Mouse (Mus musculus): Measurements from ENCODE around the gene Klhl22. TPM values are rescaled to one million over a fixed set of nuclear protein-coding genes. Genes with fewer than 3 reads are reported as not detected.

The Klhl22 gene
- total and polyA plus RNA-seq, 2 experiments from 2014 or later = 80.5 to 176 TPM

DNA sequence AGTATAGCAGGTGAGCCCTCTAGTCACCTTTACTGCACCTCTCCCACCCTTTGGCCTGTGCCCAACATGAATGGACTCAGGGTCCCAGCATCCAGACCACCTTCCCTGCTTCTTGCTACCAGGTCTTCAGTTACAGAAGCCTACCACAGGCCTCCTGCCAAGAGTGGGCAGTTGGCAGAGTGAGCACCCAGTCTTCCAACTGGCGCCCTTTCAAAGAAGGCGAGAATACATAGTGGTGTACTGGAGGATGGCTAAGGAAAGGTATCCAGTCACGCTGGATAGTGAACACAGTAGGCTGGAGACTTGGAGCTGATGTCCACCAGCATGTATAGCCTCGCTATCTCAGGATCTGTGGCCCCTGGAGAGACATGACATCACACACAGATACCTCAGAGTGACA, 34.6 kb downstream of the Klhl22 start:
- peaks cover 25% of the 10 kb centered on the region for H3K36me3 ChIP-seq (ENCODE audit: insufficient read depth, low read length)
- H3K4me2 ChIP-seq (ENCODE audit: low read depth, low read length) = no peak overlapping the region
- WGBS = 77% methylated on average over 4 of the region's 4 CpGs
- ATAC-seq = no peak
- H3K4me1 ChIP-seq (ENCODE audit: insufficient read depth, low read length) = peaks cover 8% of the 10 kb centered on the region
- no peak for TF ChIP-seq CTCF (IDR thresholded peaks at IDR 0.05; ENCODE audit: low read depth)
- no peaks in the 10 kb centered on the region for H3K9me3 ChIP-seq (ENCODE audit: low read length)
- H3K27ac ChIP-seq = no peak overlapping the region
- H3K27me3 ChIP-seq (ENCODE audit: insufficient read depth, low read length) = peaks cover 23% of the 10 kb centered on the region
- no peak for DNase-seq (ENCODE audit: low spot score)
- no peak overlapping the region for H3K4me3 ChIP-seq (ENCODE audit: low read length)
- H3K9ac ChIP-seq (replicated peaks; ENCODE audit: low read length) = no peak overlapping the region

DNA sequence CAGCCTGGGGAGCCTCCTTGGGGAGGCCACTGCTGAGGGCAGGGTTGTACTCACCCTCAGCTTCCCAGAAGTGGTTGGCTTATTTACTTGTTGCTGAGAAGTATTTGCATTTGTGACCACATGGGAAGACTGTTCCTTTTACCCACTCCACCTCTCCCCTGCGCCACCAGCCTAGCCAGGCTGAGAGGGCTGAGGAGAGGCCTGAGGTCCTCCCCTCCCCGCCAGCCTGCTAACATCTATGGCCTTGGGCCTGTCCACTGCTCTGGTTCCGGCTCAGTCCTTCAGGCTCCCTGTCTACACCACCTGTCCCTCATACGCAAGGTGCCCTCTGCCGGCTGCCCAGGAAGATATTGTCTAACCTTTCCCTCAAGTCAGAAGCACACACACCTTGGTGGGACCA, 36.2 kb downstream of the Klhl22 start:
- Histone ChIP-seq H3K27ac (no peak overlapping the region), H3K4me3 (ENCODE audit: low read length) (no peak overlapping the region), H3K4me1 (ENCODE audit: insufficient read depth, low read length) (peaks cover 8% of the 10 kb centered on the region), H3K9ac (replicated peaks; ENCODE audit: low read length) (no peak overlapping the region), H3K36me3 (ENCODE audit: insufficient read depth, low read length) (peaks cover 12% of the 10 kb centered on the region; the same call in 1 of the 2 replicates), H3K4me2 (ENCODE audit: low read depth, low read length) (no peak overlapping the region), H3K9me3 (ENCODE audit: low read length) (no peaks in the 10 kb centered on the region), H3K27me3 (ENCODE audit: insufficient read depth, low read length) (peaks cover 34% of the 10 kb centered on the region)
- WGBS = 73% methylated on average over 5 of the region's 5 CpGs
- no peak for TF ChIP-seq CTCF (IDR thresholded peaks at IDR 0.05; ENCODE audit: low read depth)
- DNase-seq (ENCODE audit: low spot score) (no peak), ATAC-seq (no peak)

DNA sequence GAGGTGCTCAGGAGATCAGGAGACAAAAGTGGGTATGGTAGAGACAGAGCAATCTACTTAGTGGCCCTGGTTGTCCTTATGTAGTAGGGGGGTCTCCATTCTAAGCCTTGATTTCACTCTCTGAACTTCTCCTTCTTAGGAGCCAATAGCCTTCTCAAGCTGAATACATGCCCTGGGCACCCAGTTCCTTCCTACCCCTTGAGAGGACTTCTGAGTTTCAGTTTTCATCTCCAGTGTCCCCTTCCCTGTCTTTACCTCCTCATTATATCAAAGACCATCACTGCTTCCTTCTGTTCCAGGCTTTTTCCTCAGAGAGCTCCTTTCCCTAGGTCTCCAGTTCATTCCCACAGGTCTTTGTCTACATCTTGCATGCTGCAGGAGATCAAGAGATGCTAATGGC, 37.1 kb downstream of the Klhl22 start:
- peak overlapping the region; percentile 55 for H3K4me3 ChIP-seq (ENCODE audit: low read length)
- H3K4me1 ChIP-seq (ENCODE audit: insufficient read depth, low read length) = peaks cover 8% of the 10 kb centered on the region
- no peaks in the 10 kb centered on the region for H3K9me3 ChIP-seq (ENCODE audit: low read length)
- no peak overlapping the region for H3K27ac ChIP-seq
- no peak overlapping the region for H3K9ac ChIP-seq (replicated peaks; ENCODE audit: low read length)
- peaks cover 43% of the 10 kb centered on the region for H3K27me3 ChIP-seq (ENCODE audit: insufficient read depth, low read length)
- DNase-seq (ENCODE audit: low spot score) = no peak
- no peak for TF ChIP-seq CTCF (IDR thresholded peaks at IDR 0.05; ENCODE audit: low read depth)
- H3K4me2 ChIP-seq (ENCODE audit: low read depth, low read length) = peak overlapping the region; percentile 88
- H3K36me3 ChIP-seq (ENCODE audit: insufficient read depth, low read length) = peaks cover 10% of the 10 kb centered on the region; the same call in 1 of the 2 replicates
- ATAC-seq = no peak

DNA sequence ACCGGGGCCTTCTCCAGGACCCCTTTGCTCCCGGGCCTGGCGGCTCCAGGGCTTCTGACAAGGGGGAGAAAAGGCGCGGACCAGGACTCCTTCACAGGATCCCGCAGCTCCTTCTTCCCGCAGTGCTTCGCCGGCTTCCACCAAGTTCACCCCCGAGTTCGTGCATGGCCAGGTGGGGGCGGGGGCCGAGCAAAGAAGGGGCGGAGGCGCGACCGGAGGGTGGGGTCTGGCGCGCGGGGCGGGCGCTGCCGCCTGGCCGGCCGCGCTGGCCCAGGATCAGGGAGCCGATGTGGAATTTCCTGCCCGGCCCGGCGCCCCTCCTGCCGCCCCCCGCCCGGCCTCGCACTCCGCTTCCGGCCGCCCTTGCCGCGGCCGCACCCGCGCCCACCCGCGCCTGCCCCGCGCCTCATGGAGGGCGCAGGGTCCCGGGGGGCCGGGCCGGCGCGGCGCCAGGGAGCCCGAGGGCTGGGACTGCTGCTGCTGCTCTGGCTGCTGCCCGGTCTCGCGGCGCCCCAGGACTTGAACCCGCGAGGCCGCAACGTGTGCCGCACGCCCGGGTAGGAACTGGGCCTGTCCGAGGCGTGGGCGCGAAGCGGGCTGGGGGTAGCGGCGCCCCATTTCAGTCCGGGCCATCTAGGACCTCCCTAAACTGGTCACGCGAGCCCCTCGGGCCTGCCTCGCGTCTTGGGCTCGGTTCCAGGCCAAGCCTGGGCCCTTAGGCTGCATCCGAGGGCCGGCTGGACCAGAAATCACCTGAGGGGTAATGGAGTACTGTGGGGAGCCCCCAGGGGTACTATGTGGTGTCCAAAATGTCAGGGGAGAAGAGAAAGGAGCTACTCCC, 37.8 kb downstream of the Klhl22 start, which contains the start of gene Scarf2:
Gene Scarf2 (plus strand): TSS at position 312 of the 841 bp plus-strand sequence.
- no peak within 1 kb of the TSS for H3K27ac ChIP-seq
- no peak for TF ChIP-seq CTCF (IDR thresholded peaks at IDR 0.05; ENCODE audit: low read depth)
- peak; percentile 35; the same call in 1 of the 2 replicates for ATAC-seq
- peaks cover 8% of the 10 kb centered on the region for H3K4me1 ChIP-seq (ENCODE audit: insufficient read depth, low read length)
- peak within 1 kb of the TSS; percentile 55 for H3K4me3 ChIP-seq (ENCODE audit: low read length)
- no peaks in the 10 kb centered on the region for H3K9me3 ChIP-seq (ENCODE audit: low read length)
- H3K9ac ChIP-seq (replicated peaks; ENCODE audit: low read length) = peak within 1 kb of the TSS; percentile 58
- 3% methylated on average over 61 of the region's 81 CpGs for WGBS
- peaks cover 49% of the 10 kb centered on the region for H3K27me3 ChIP-seq (ENCODE audit: insufficient read depth, low read length)
- H3K4me2 ChIP-seq (ENCODE audit: low read depth, low read length) = peak within 1 kb of the TSS; percentile 88
- H3K36me3 ChIP-seq (ENCODE audit: insufficient read depth, low read length) = peaks cover 5% of the 10 kb centered on the region; the same call in 1 of the 2 replicates
- DNase-seq (ENCODE audit: low spot score) = peak; percentile 36

DNA sequence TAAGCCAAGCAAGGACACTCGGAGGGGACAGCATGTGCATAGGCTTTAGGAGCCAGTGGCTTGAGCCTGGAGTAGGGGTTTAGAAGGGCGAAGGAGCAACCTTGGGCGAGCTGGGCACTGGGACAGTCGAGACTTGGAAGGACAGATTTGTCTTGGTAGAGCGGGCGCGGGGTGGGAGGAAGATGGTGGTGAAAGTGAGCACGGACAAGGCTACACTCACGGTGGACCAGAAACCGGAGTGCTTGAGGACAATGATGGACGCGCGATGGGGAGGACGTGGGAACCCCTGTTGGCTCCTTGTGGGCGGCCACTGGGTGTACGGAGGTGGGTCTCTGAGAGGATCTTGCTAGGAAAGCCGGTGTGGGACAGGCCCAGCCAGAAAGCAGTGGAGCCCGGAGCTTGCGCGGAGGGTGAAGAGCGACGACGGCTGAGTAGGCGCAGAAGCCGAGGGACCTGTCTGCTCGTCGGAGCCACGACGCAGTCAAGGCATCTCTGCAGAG, 38.4 kb downstream of the Klhl22 start:
- Histone ChIP-seq H3K9ac (replicated peaks; ENCODE audit: low read length) (peak overlapping the region; percentile 58; the same call in 1 of the 2 replicates), H3K27ac (no peak overlapping the region), H3K4me2 (ENCODE audit: low read depth, low read length) (peak overlapping the region; percentile 88)

DNA sequence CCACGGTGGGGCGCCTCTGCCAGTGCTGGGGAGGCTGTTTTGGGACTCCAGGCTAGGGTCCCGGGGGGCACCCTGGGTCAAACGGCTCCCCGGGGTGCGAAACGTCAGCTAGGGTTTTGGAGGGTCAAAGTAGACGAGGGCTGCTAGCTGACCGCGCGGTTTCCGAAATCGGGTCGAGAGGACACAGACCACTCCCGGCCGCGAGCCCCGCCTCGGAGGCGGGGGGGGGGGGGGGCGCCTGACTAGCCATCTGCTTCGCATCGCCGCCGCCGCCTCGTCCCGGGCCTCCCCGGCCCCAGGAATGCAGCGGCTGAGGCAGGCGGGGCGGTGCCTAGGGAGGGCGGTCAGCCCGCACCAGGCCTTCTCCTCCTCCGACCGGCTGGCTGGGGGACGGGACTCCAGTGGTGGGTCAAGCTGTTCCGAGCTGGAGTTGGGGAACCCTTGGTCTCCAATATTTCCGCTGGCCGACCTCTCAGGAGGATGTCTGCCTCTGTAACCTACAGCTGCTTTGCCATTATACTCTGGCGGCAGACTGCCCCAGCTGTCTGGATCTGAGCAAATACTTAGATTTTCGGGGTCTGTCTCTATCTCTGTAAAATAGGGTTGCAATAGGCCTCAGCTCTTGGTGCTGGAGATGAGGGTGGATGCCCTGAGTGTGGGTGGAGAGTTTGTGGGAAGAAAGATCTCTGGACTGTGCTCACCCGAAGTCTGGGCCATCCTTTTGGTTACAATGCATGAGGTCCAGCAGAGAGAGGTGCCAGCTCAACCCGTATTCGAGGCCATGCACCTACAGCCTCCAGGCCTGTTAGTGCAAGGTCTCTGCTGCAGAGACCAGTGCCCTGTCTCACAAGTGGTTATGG, 39.1 kb downstream of the Klhl22 start:
- H3K4me3 ChIP-seq (ENCODE audit: low read length) = peak overlapping the region; percentile 55
- H3K4me2 ChIP-seq (ENCODE audit: low read depth, low read length) = peak overlapping the region; percentile 88
- peak overlapping the region; percentile 58; the same call in 1 of the 2 replicates for H3K9ac ChIP-seq (replicated peaks; ENCODE audit: low read length)
- no peak for ATAC-seq
- TF ChIP-seq CTCF (IDR thresholded peaks at IDR 0.05; ENCODE audit: low read depth) = no peak
- no peaks in the 10 kb centered on the region for H3K36me3 ChIP-seq (ENCODE audit: insufficient read depth, low read length)
- H3K4me1 ChIP-seq (ENCODE audit: insufficient read depth, low read length) = peaks cover 18% of the 10 kb centered on the region
- no peak overlapping the region for H3K27ac ChIP-seq
- no peak for DNase-seq (ENCODE audit: low spot score)
- peaks cover 62% of the 10 kb centered on the region for H3K27me3 ChIP-seq (ENCODE audit: insufficient read depth, low read length)
- no peaks in the 10 kb centered on the region for H3K9me3 ChIP-seq (ENCODE audit: low read length)
- WGBS = 7% methylated on average over 42 of the region's 45 CpGs

More for the DNA sequence above, 38.4 kb downstream of the Klhl22 start:
- TF ChIP-seq CTCF (IDR thresholded peaks at IDR 0.05; ENCODE audit: low read depth) = no peak
- DNase-seq (ENCODE audit: low spot score) (no peak), ATAC-seq (peak; percentile 8; the same call in 1 of the 2 replicates)
- Histone ChIP-seq H3K9me3 (ENCODE audit: low read length) (no peaks in the 10 kb centered on the region), H3K4me3 (ENCODE audit: low read length) (peak overlapping the region; percentile 55), H3K27me3 (ENCODE audit: insufficient read depth, low read length) (peaks cover 56% of the 10 kb centered on the region), H3K4me1 (ENCODE audit: insufficient read depth, low read length) (peaks cover 14% of the 10 kb centered on the region), H3K36me3 (ENCODE audit: insufficient read depth, low read length) (no peaks in the 10 kb centered on the region; the same call in 1 of the 2 replicates)
- WGBS = 4% methylated on average over 29 of the region's 29 CpGs
